Mouse (Mus musculus): ENCODE data around the gene Pld5. TPM values are rescaled to one million over a fixed set of nuclear protein-coding genes. Genes with fewer than 3 reads are reported as not detected.

The Pld5 gene
- polyA plus RNA-seq, 2 experiments, result 0.53 to 0.65 TPM

GRCm38 (mm10) chr1:176202360-176202759, 72.8 kb downstream of the Pld5 start:
- no peak for TF ChIP-seq POLR2A (IDR thresholded peaks at IDR 0.05; ENCODE audit: borderline replicate concordance, extremely low read depth, insufficient read depth, insufficient read length)
- H3K9me3 ChIP-seq (ENCODE audit: control insufficient read depth, low read length), result no peaks in the 10 kb centered on the region
- no peaks in the 10 kb centered on the region for H3K27me3 ChIP-seq (ENCODE audit: control insufficient read depth, insufficient read depth, low read length)
- ATAC-seq (ENCODE audit: low FRiP score, low read depth), result no peak
- no peaks in the 10 kb centered on the region for H3K36me3 ChIP-seq (ENCODE audit: control insufficient read depth, insufficient read depth, low read length)
- WGBS, result 77% methylated on average over 3 of the region's 3 CpGs
- H3K27ac ChIP-seq (replicated peaks; ENCODE audit: low read depth, low read length), result no peak overlapping the region
- DNase-seq (ENCODE audit: low spot score), result no peak
- no peak overlapping the region for H3K4me3 ChIP-seq (replicated peaks; ENCODE audit: low read length)
- no peak overlapping the region for H3K4me2 ChIP-seq (replicated peaks; ENCODE audit: low read depth, low read length, severe bottlenecking)
- H3K4me1 ChIP-seq (ENCODE audit: control insufficient read depth, insufficient read depth, low read length), result no peaks in the 10 kb centered on the region
- no peak overlapping the region for H3K9ac ChIP-seq (ENCODE audit: low read depth, low read length, severe bottlenecking)

- Histone ChIP-seq H3K4me2 (replicated peaks; ENCODE audit: low read depth, low read length, severe bottlenecking) (no peak overlapping the region), H3K27ac (replicated peaks; ENCODE audit: low read depth, low read length) (no peak overlapping the region), H3K4me3 (replicated peaks; ENCODE audit: low read length) (no peak overlapping the region), H3K36me3 (ENCODE audit: control insufficient read depth, insufficient read depth, low read length) (no peaks in the 10 kb centered on the region), H3K9ac (ENCODE audit: low read depth, low read length, severe bottlenecking) (no peak overlapping the region), H3K27me3 (ENCODE audit: control insufficient read depth, insufficient read depth, low read length) (no peaks in the 10 kb centered on the region), H3K4me1 (ENCODE audit: control insufficient read depth, insufficient read depth, low read length) (no peaks in the 10 kb centered on the region), H3K9me3 (ENCODE audit: control insufficient read depth, low read length) (no peaks in the 10 kb centered on the region)
- 89% methylated on average over 6 of the region's 6 CpGs for WGBS
- ATAC-seq (ENCODE audit: low FRiP score, low read depth), result no peak
- DNase-seq (ENCODE audit: low spot score), result no peak
- TF ChIP-seq POLR2A (IDR thresholded peaks at IDR 0.05; ENCODE audit: borderline replicate concordance, extremely low read depth, insufficient read depth, insufficient read length), result no peak
These were observed 77.9 kb downstream of the Pld5 start for GRCm38 (mm10) chr1:176197036-176197766.

GRCm38 (mm10) chr1:176196341-176196740, 78.8 kb downstream of the Pld5 start:
- no peak for ATAC-seq (ENCODE audit: low FRiP score, low read depth)
- H3K4me1 ChIP-seq (ENCODE audit: control insufficient read depth, insufficient read depth, low read length), result no peaks in the 10 kb centered on the region
- H3K4me2 ChIP-seq (replicated peaks; ENCODE audit: low read depth, low read length, severe bottlenecking), result no peak overlapping the region
- H3K9ac ChIP-seq (ENCODE audit: low read depth, low read length, severe bottlenecking), result no peak overlapping the region
- 93% methylated on average over 4 of the region's 4 CpGs for WGBS
- H3K4me3 ChIP-seq (replicated peaks; ENCODE audit: low read length), result no peak overlapping the region
- H3K9me3 ChIP-seq (ENCODE audit: control insufficient read depth, low read length), result no peaks in the 10 kb centered on the region
- H3K27ac ChIP-seq (replicated peaks; ENCODE audit: low read depth, low read length), result no peak overlapping the region
- no peaks in the 10 kb centered on the region for H3K27me3 ChIP-seq (ENCODE audit: control insufficient read depth, insufficient read depth, low read length)
- H3K36me3 ChIP-seq (ENCODE audit: control insufficient read depth, insufficient read depth, low read length), result no peaks in the 10 kb centered on the region
- TF ChIP-seq POLR2A (IDR thresholded peaks at IDR 0.05; ENCODE audit: borderline replicate concordance, extremely low read depth, insufficient read depth, insufficient read length), result no peak
- no peak for DNase-seq (ENCODE audit: low spot score)

- H3K27ac ChIP-seq (replicated peaks; ENCODE audit: low read depth, low read length), result no peak overlapping the region
- no peak overlapping the region for H3K9ac ChIP-seq (ENCODE audit: low read depth, low read length, severe bottlenecking)
- H3K4me1 ChIP-seq (ENCODE audit: control insufficient read depth, insufficient read depth, low read length), result no peaks in the 10 kb centered on the region
- no peak for TF ChIP-seq POLR2A (IDR thresholded peaks at IDR 0.05; ENCODE audit: borderline replicate concordance, extremely low read depth, insufficient read depth, insufficient read length)
- H3K27me3 ChIP-seq (ENCODE audit: control insufficient read depth, insufficient read depth, low read length), result no peaks in the 10 kb centered on the region
- 71% methylated on average over 2 of the region's 2 CpGs for WGBS
- ATAC-seq (ENCODE audit: low FRiP score, low read depth) (no peak), DNase-seq (ENCODE audit: low spot score) (no peak)
- no peaks in the 10 kb centered on the region for H3K9me3 ChIP-seq (ENCODE audit: control insufficient read depth, low read length)
- H3K4me3 ChIP-seq (replicated peaks; ENCODE audit: low read length), result no peak overlapping the region
- no peak overlapping the region for H3K4me2 ChIP-seq (replicated peaks; ENCODE audit: low read depth, low read length, severe bottlenecking)
- no peaks in the 10 kb centered on the region for H3K36me3 ChIP-seq (ENCODE audit: control insufficient read depth, insufficient read depth, low read length)
These were observed 80.4 kb downstream of the Pld5 start for GRCm38 (mm10) chr1:176194727-176195126.

- no peaks in the 10 kb centered on the region for H3K9me3 ChIP-seq (ENCODE audit: control insufficient read depth, low read length)
- H3K4me2 ChIP-seq (replicated peaks; ENCODE audit: low read depth, low read length, severe bottlenecking), result no peak overlapping the region
- H3K9ac ChIP-seq (ENCODE audit: low read depth, low read length, severe bottlenecking), result no peak overlapping the region
- H3K4me3 ChIP-seq (replicated peaks; ENCODE audit: low read length), result no peak overlapping the region
- DNase-seq (ENCODE audit: low spot score) (no peak), ATAC-seq (ENCODE audit: low FRiP score, low read depth) (no peak)
- TF ChIP-seq POLR2A (IDR thresholded peaks at IDR 0.05; ENCODE audit: borderline replicate concordance, extremely low read depth, insufficient read depth, insufficient read length), result no peak
- no peaks in the 10 kb centered on the region for H3K36me3 ChIP-seq (ENCODE audit: control insufficient read depth, insufficient read depth, low read length)
- no peaks in the 10 kb centered on the region for H3K4me1 ChIP-seq (ENCODE audit: control insufficient read depth, insufficient read depth, low read length)
- WGBS, result 71% methylated on average over 6 of the region's 6 CpGs
- no peak overlapping the region for H3K27ac ChIP-seq (replicated peaks; ENCODE audit: low read depth, low read length)
- no peaks in the 10 kb centered on the region for H3K27me3 ChIP-seq (ENCODE audit: control insufficient read depth, insufficient read depth, low read length)
These were observed 91.1 kb downstream of the Pld5 start for GRCm38 (mm10) chr1:176183991-176184390.

Data from limb, embryonic 14.5 days (tissue).